Mouse (Mus musculus) embryonic facial prominence, embryonic 10.5 days (tissue): ENCODE measurements around the gene Mpp2. TPM values are rescaled to one million over a fixed set of nuclear protein-coding genes. Genes with fewer than 3 reads are reported as not detected.

Source experiments
- DNase-seq: peaks from one replicate; pipeline ENCODE4 v3.0.0-alpha.2; 2017; ENCODE audit warnings: low spot score
- H3K27ac ChIP-seq: fragments of 300-500 bp; sonication (generic); replicated peaks from 2 replicates; pipeline ENCODE4 v1.5.1; 2016; ENCODE audit warnings: mild to moderate bottlenecking
- H3K27me3 ChIP-seq: fragments of 300-500 bp; sonication (generic); replicated peaks from 2 replicates; pipeline ENCODE4 v1.6.1; 2016; ENCODE audit warnings: low read depth, mild to moderate bottlenecking; ENCODE audit not compliant: poor library complexity, severe bottlenecking
- H3K36me3 ChIP-seq: fragments of 300-500 bp; sonication (generic); replicated peaks from 2 replicates; pipeline ENCODE4 v1.6.1; 2016; ENCODE audit warnings: mild to moderate bottlenecking, moderate library complexity
- H3K4me1 ChIP-seq: fragments of 300-500 bp; sonication (generic); 2 replicates; pipeline ENCODE4 v1.6.1; 2016
- H3K4me3 ChIP-seq: fragments of 300-500 bp; sonication (generic); 2 replicates; pipeline ENCODE4 v1.5.1; 2016; ENCODE audit warnings: mild to moderate bottlenecking, moderate library complexity
- H3K9me3 ChIP-seq: fragments of 300-500 bp; sonication (generic); 2 replicates; pipeline ENCODE4 v1.6.1; 2016; ENCODE audit warnings: mild to moderate bottlenecking
- WGBS: fragments of 180-500 bp; shearing (Covaris S2); methylation state at CpG from one replicate; pipeline ENCODE4 v1.1.7; 2016; 5-methylcytosine and 5-hydroxymethylcytosine counted together
- polyA plus RNA-seq: library from polyadenylated mRNA; unstranded; fragments of >200 nt; fragmentation: Nextera tagmentation; extraction: Ambion mirVana; gene quantifications from 2 replicates; pipeline ENCODE4 v1.2.1, GENCODE M21; 2016

Gene Mpp2
- polyA plus RNA-seq, 1 experiment from 2014 or later = 12.5 TPM

GRCm38 (mm10) chr11:102016136-102016535 lies 72.2 kb downstream of the Mpp2 start:
- Histone ChIP-seq H3K36me3 (peaks cover 61% of the 10 kb centered on the region), H3K4me1 (peaks cover 6% of the 10 kb centered on the region; the same call in 1 of the 2 replicates), H3K4me3 (no peak overlapping the region), H3K27me3 (no peaks in the 10 kb centered on the region), H3K27ac (no peak overlapping the region), H3K9me3 (no peaks in the 10 kb centered on the region)
- DNase-seq = no peak
- 95% methylated on average over 1 of the region's 1 CpGs for WGBS

GRCm38 (mm10) chr11:102015472-102015871 lies 72.8 kb downstream of the Mpp2 start:
- Histone ChIP-seq H3K4me3 (no peak overlapping the region), H3K4me1 (peaks cover 10% of the 10 kb centered on the region; the same call in 1 of the 2 replicates), H3K27ac (no peak overlapping the region), H3K36me3 (peaks cover 67% of the 10 kb centered on the region), H3K9me3 (no peaks in the 10 kb centered on the region), H3K27me3 (no peaks in the 10 kb centered on the region)
- no peak for DNase-seq
- 63% methylated on average over 6 of the region's 6 CpGs for WGBS

DNA sequence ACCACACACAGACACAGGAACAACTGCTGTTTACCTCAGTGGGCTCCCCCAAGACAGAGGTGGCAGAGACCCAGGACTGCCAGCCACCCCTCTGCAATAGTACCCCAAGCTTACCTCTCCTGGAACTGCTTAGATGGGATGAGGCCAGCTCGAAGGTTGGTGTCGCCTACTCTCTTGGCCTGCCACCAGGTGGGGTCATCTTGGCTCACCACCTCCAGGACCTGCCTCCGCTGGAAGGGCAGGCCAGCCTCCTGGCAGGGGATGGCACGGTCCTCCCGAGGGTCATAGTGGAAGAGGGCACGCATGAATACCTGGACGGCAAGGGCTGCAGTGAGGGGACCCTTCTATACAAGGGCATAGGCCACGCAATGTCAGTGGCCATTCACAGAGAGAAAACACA lies 75.1 kb downstream of the Mpp2 start:
- Histone ChIP-seq H3K4me1 (peaks cover 16% of the 10 kb centered on the region; the same call in 1 of the 2 replicates), H3K27me3 (no peaks in the 10 kb centered on the region), H3K4me3 (no peak overlapping the region), H3K9me3 (no peaks in the 10 kb centered on the region), H3K27ac (no peak overlapping the region), H3K36me3 (peaks cover 75% of the 10 kb centered on the region)
- 90% methylated on average over 8 of the region's 8 CpGs for WGBS
- no peak for DNase-seq

- peaks cover 75% of the 10 kb centered on the region for H3K36me3 ChIP-seq
- 85% methylated on average over 8 of the region's 8 CpGs for WGBS
These were observed 76.8 kb downstream of the Mpp2 start for GRCm38 (mm10) chr11:102011510-102011909.

DNA sequence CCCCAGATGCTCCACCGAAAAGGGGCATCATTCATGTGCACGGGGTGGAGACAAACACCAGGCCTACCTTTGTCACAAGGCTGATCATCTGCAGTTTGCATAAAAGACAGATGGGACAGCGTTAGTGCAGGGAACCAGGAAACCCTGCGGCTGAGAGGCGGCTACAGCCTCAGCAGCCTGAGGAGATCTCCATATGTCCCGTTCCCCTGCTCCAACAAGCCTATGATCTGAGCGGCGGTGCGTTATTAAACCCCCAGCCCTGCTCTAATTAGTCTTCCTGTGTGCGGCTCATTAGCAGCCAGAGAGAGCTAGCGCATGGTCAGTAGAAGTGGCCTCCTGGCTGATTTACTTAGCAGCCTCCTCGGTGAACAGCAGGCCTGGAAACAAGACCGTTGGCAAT lies 78.2 kb downstream of the Mpp2 start:
- Histone ChIP-seq H3K4me1 (peaks cover 17% of the 10 kb centered on the region), H3K36me3 (peaks cover 72% of the 10 kb centered on the region), H3K9me3 (no peaks in the 10 kb centered on the region), H3K27me3 (no peaks in the 10 kb centered on the region), H3K4me3 (no peak overlapping the region), H3K27ac (0 out of 2 replicates have a peak overlapping the region, but pooled peaks have one; percentile 32)
- no peak for DNase-seq
- WGBS = 76% methylated on average over 13 of the region's 13 CpGs

More at GRCm38 (mm10) chr11:102011510-102011909, 76.8 kb downstream of the Mpp2 start:
- Histone ChIP-seq H3K4me3 (no peak overlapping the region), H3K9me3 (no peaks in the 10 kb centered on the region), H3K27ac (no peak overlapping the region), H3K27me3 (no peaks in the 10 kb centered on the region), H3K4me1 (peaks cover 18% of the 10 kb centered on the region)
- DNase-seq = no peak

- no peaks in the 10 kb centered on the region for H3K9me3 ChIP-seq
- no peaks in the 10 kb centered on the region for H3K27me3 ChIP-seq
- H3K27ac ChIP-seq = no peak overlapping the region
- H3K36me3 ChIP-seq = peaks cover 79% of the 10 kb centered on the region
- peaks cover 17% of the 10 kb centered on the region for H3K4me1 ChIP-seq
- H3K4me3 ChIP-seq = no peak overlapping the region
- WGBS = 85% methylated on average over 15 of the region's 15 CpGs
- DNase-seq = no peak
These were observed 79.2 kb downstream of the Mpp2 start for GRCm38 (mm10) chr11:102008954-102009637.

- H3K27me3 ChIP-seq = no peaks in the 10 kb centered on the region
- WGBS = 92% methylated on average over 8 of the region's 8 CpGs
- peaks cover 17% of the 10 kb centered on the region for H3K4me1 ChIP-seq
- H3K36me3 ChIP-seq = peaks cover 79% of the 10 kb centered on the region
- no peaks in the 10 kb centered on the region for H3K9me3 ChIP-seq
- no peak overlapping the region for H3K4me3 ChIP-seq
- no peak overlapping the region for H3K27ac ChIP-seq
- no peak for DNase-seq
These were observed 79.9 kb downstream of the Mpp2 start for GRCm38 (mm10) chr11:102008372-102008771.

Other genes starting within 250 kb of the Mpp2 start
- gene Meox1, start 194.1 kb downstream of the Mpp2 start, polyA plus RNA-seq = 1.9 and 2.9 TPM in 2 replicates
- 0.20 and 0.30 TPM in 2 replicates for gene Sost, start 121.5 kb downstream of the Mpp2 start, polyA plus RNA-seq
- gene Cfap97d1, start 104.2 kb downstream of the Mpp2 start, polyA plus RNA-seq = not detected in 2 replicates
- 11.0 and 11.7 TPM in 2 replicates for gene Dusp3, start 101.5 kb downstream of the Mpp2 start, polyA plus RNA-seq
- gene Mpp3, start 60.1 kb downstream of the Mpp2 start, polyA plus RNA-seq = 8.2 and 10.3 TPM in 2 replicates
- gene Cd300lg, start 47.0 kb downstream of the Mpp2 start, polyA plus RNA-seq = 0.28 and 0.51 TPM in 2 replicates
- not detected in 2 replicates for gene Ppy, start 12.8 kb upstream of the Mpp2 start, polyA plus RNA-seq
- gene Pyy, start 19.3 kb upstream of the Mpp2 start, polyA plus RNA-seq = 0.32 and 0.49 TPM in 2 replicates
- gene Nags, start 57.0 kb upstream of the Mpp2 start, polyA plus RNA-seq = not detected in 2 replicates
- 35.0 and 38.0 TPM in 2 replicates for gene Tmem101, start 67.9 kb upstream of the Mpp2 start, polyA plus RNA-seq
- gene Lsm12, start 96.8 kb upstream of the Mpp2 start, polyA plus RNA-seq = 145 and 155 TPM in 2 replicates
- 38.2 and 39.6 TPM in 2 replicates for gene G6pc3, start 101.1 kb upstream of the Mpp2 start, polyA plus RNA-seq
- gene Hdac5, start 141.7 kb upstream of the Mpp2 start, polyA plus RNA-seq = 49.6 and 52.9 TPM in 2 replicates
- 30.1 and 32.4 TPM in 2 replicates for gene BC030867, start 160.4 kb upstream of the Mpp2 start, polyA plus RNA-seq
- 0.09 and 0.10 TPM in 2 replicates for gene Asb16, start 180.2 kb upstream of the Mpp2 start, polyA plus RNA-seq
- gene Tmub2, start 196.4 kb upstream of the Mpp2 start, polyA plus RNA-seq = 45.2 and 46.2 TPM in 2 replicates
- gene Atxn7l3, start 208.1 kb upstream of the Mpp2 start, polyA plus RNA-seq = 15.6 and 18.2 TPM in 2 replicates
- gene Ubtf, start 231.2 kb upstream of the Mpp2 start, polyA plus RNA-seq = 94.2 and 96.3 TPM in 2 replicates